Mouse (Mus musculus) myocyte (in vitro differentiated cells): ENCODE results near the gene Arid3b.

Experiments used
- CEBPB ChIP-seq: IDR thresholded peaks from 2 replicates; pipeline ENCODE4 v1.6.1; 2011; ENCODE audit warnings: mild to moderate bottlenecking, moderate library complexity; ENCODE audit not compliant: poor library complexity, insufficient read depth, severe bottlenecking
- E2F4 ChIP-seq: IDR thresholded peaks from one replicate; pipeline ENCODE4 v1.6.1; 2011; ENCODE audit warnings: mild to moderate bottlenecking, control low read depth, moderate library complexity; ENCODE audit not compliant: insufficient read depth
- MAX ChIP-seq: IDR thresholded peaks from one replicate; pipeline ENCODE4 v1.6.1; 2011; ENCODE audit warnings: low read depth, mild to moderate bottlenecking, control low read depth
- MYOD1 ChIP-seq, 3 experiments: IDR thresholded peaks; one replicate each; pipeline ENCODE4 v1.6.1; 2011; ENCODE audit warnings: control low read depth in 2 of 3, low read depth in 2 of 3, mild to moderate bottlenecking in 2 of 3, moderate library complexity in 1 of 3; ENCODE audit not compliant: insufficient read length in 2 of 3, control insufficient read depth in 1 of 3
- MYOG ChIP-seq, 3 experiments: IDR thresholded peaks; one replicate each; pipeline ENCODE4 v1.6.1; 2011; ENCODE audit warnings: control low read depth in 2 of 3, low read depth in 2 of 3, mild to moderate bottlenecking in 2 of 3; ENCODE audit not compliant: insufficient read length in 2 of 3, control insufficient read depth in 1 of 3, insufficient read depth in 1 of 3
- POLR2A ChIP-seq: IDR thresholded peaks from one replicate; pipeline ENCODE4 v1.6.1; 2011; ENCODE audit warnings: low read depth, mild to moderate bottlenecking, control low read depth, moderate library complexity; ENCODE audit not compliant: insufficient read length
- TCF12 ChIP-seq: IDR thresholded peaks from one replicate; pipeline ENCODE4 v1.6.1; 2011; ENCODE audit warnings: mild to moderate bottlenecking, control low read depth; ENCODE audit not compliant: poor library complexity, insufficient read depth, severe bottlenecking
- TCF3 ChIP-seq: IDR thresholded peaks from one replicate; pipeline ENCODE4 v1.6.1; 2011; ENCODE audit warnings: low read depth, control low read depth; ENCODE audit not compliant: insufficient read length
- USF1 ChIP-seq: IDR thresholded peaks from one replicate; pipeline ENCODE4 v1.6.1; 2011; ENCODE audit warnings: low read depth, mild to moderate bottlenecking, control low read depth, moderate library complexity

- TF ChIP-seq E2F4 (no peak), POLR2A (no peak), USF1 (no peak), CEBPB (no peak), TCF12 (no peak), MYOD1 (IDR thresholded peaks at IDR 0.05; ENCODE audit: control insufficient read depth in 1 of 3, insufficient read length in 2 of 3, low read depth in 2 of 3) (no peak), MAX (no peak), TCF3 (no peak), MYOG (IDR thresholded peaks at IDR 0.05; ENCODE audit: control insufficient read depth in 1 of 3, insufficient read depth in 1 of 3, insufficient read length in 2 of 3, low read depth in 2 of 3) (no peak)
Observed at GRCm38 (mm10) chr9:57803047-57803446, 33.5 kb downstream of the Arid3b start.
